Mouse (Mus musculus) erythroblast, embryonic 14.5 days (primary cell): ENCODE results near the gene Wdr18.

Experiments used
- GATA1 ChIP-seq: IDR thresholded peaks from 2 replicates; pipeline ENCODE4 v1.6.1; 2012; ENCODE audit warnings: low read length, inconsistent platforms, mixed read lengths
- TAL1 ChIP-seq: IDR thresholded peaks from 3 replicates; pipeline ENCODE4 v1.6.1; 2012; ENCODE audit warnings: low read length, inconsistent platforms, mixed read lengths

DNA sequence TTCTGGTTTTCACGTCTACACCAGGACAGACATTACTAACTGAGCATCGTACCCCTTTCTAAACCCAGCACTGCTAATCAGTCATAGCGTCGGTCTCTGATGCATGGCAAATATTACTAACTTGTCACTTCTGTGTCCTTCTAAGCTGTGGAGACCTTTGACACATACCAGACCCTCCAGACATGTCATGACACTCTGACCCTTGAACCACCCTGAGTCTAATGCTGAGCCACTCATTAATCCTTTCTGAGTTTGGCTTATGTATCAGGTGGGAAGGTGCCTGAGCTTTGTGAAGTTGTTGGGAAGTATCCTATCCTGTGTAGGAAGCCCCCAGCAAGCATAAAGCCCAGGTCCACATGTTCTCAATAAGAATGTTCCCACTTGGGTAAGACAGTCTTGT is 10.1 kb upstream of the Wdr18 start:
- TF ChIP-seq TAL1 (no peak), GATA1 (no peak)
